Mouse (Mus musculus) adrenal gland, postnatal 36 days (tissue): ENCODE measurements around the gene Acta2. TPM values are rescaled to one million over a fixed set of nuclear protein-coding genes. Genes with fewer than 3 reads are reported as not detected.
A peak's percentile ranks its signal among the peaks of the same experiment; 100 is the strongest.

Source experiments
- DNase-seq, 2 experiments: peaks; one replicate each; pipeline ENCODE4 v3.0.0; 2021; ENCODE audit warnings: mixed read lengths in 1 of 2
- total RNA-seq, 2 experiments: library from RNA; stranded (reverse); gene quantifications; 2 replicates each; pipeline ENCODE4 v1.2.3; 2021

The Acta2 gene
- total RNA-seq, 2 experiments from 2014 or later = 28.2 to 55.6 TPM

- DNase-seq = peak; percentile 73 to 85
Observed at GRCm38 (mm10) chr19:34192008-34192963, 63.1 kb downstream of the Acta2 start, which contains the start of gene Stambpl1. Stambpl1 (plus strand) TSS chr19:34192229.

GRCm38 (mm10) chr19:34191645-34192007 is 63.8 kb downstream of the Acta2 start:
- DNase-seq = no peak

Other genes with a start within 250 kb of the Acta2 start
- under 1 TPM; 0.13 to 0.40 TPM for gene Lipk, start 247.3 kb downstream of the Acta2 start, total RNA-seq
- under 1 TPM in 1 of 2 experiments, not detected in 1; 0.59 TPM for gene Lipn, start 188.2 kb downstream of the Acta2 start, total RNA-seq
- not detected for gene Lipm, start 154.7 kb downstream of the Acta2 start, total RNA-seq
- not detected for gene Ankrd22, start 89.5 kb downstream of the Acta2 start, total RNA-seq
- gene Stambpl1, start 63.4 kb downstream of the Acta2 start, total RNA-seq = 1 to 10 TPM; 4.3 to 5.6 TPM
- gene Fas, start 35.1 kb upstream of the Acta2 start, total RNA-seq = 10 to 100 TPM in 1 of 2 experiments, 1 to 10 TPM in 1; 9.0 to 15.0 TPM
- under 1 TPM; 0.26 to 0.50 TPM for gene Ch25h, start 219.6 kb upstream of the Acta2 start, total RNA-seq